10 mouse cellular contexts compared by ENCODE assay signal in the genomic region with DNA sequence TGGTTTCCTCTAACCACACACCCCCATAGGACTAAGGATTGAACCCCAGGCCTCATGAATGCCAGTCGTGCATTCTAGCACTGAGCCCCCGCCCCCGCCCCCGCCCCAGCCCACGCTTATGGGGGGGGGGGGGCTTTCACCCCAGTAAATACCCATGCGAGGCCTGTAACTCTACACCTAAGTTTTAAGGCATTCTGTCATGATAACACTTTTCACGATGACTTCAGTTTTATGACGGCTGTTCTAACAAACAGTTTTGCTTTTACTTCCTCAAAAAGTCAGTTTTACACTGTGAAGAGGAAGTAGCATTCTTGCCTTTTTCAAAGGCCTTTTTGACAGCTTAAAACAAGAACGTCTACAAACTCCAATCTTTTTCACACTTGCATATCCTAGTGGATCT. TPM values are rescaled to one million over a fixed set of nuclear protein-coding genes. Genes with fewer than 3 reads are reported as not detected.
DNase-seq lines count a peak whose midpoint lies in the region; ATAC-seq and TF ChIP-seq lines count a peak whose summit lies in the region.
"Had no signal": no experiment of that assay in that cellular context is flagged by ENCODE, and none has a peak within 500 bp of the region (broad histone marks: within the 10 kb centered on the region; RNA-seq: fewer than 3 reads in every experiment).

No protein-coding gene starts in this region.

- 4% methylated on average over 9 of the region's 9 CpGs for WGBS in limb, embryonic 12.5 days
- WGBS in stomach, embryonic 16.5 days = 22% methylated on average over 9 of the region's 9 CpGs

- TF ChIP-seq CTCF in bone marrow macrophage, adult 2 months (IDR thresholded peaks at IDR 0.05; ENCODE audit: low read depth, low read length) = no peak

- no peak overlapping the region for H3K4me3 ChIP-seq in bone marrow macrophage, adult 2 months (ENCODE audit: insufficient read depth, low read length)
- no peak overlapping the region for H3K4me3 ChIP-seq in limb, embryonic 12.5 days (replicated peaks)
- H3K4me3 ChIP-seq in stomach, embryonic 16.5 days (replicated peaks; ENCODE audit: low read length) = no peak overlapping the region
- H3K4me3 ChIP-seq: kidney, embryonic 15.5 days; midbrain, embryonic 10.5 days had no signal

- no peak overlapping the region for H3K9ac ChIP-seq in limb, embryonic 12.5 days (replicated peaks)
- 0 out of 2 replicates have a peak overlapping the region, but pooled peaks have one; percentile 29 for H3K9ac ChIP-seq in stomach, embryonic 16.5 days (ENCODE audit: low read length)
- H3K9ac ChIP-seq: kidney, embryonic 15.5 days had no signal

- ATAC-seq in limb, embryonic 12.5 days (ENCODE audit: insufficient number of reproducible peaks, insufficient read depth, low FRiP score, low TSS enrichment, low read depth) = no peak
- no peak for ATAC-seq in stomach, embryonic 16.5 days (ENCODE audit: insufficient read depth, low FRiP score)

- no peak for TF ChIP-seq POLR2A in bone marrow macrophage, adult 2 months (IDR thresholded peaks at IDR 0.05; ENCODE audit: borderline replicate concordance, low read depth, low read length)

- DNase-seq in spleen, postnatal 36 days (ENCODE audit: low spot score in 2 of 2) = peak; percentile 45 to 66
- DNase-seq in spleen, postnatal 10 days (ENCODE audit: low spot score in 2 of 2) = no peak
- no peak for DNase-seq in retina, postnatal 1 day
- DNase-seq in adrenal gland, postnatal 36 days = no peak
- DNase-seq: cerebellum, adult 9-10 months had no signal

- H3K4me2 ChIP-seq in limb, embryonic 12.5 days = peak overlapping the region; percentile 37; the same call in 1 of the 2 replicates
- H3K4me2 ChIP-seq in stomach, embryonic 16.5 days (ENCODE audit: low read depth, low read length) = no peak overlapping the region
- H3K4me2 ChIP-seq: kidney, embryonic 15.5 days had no signal

- H3K36me3 ChIP-seq in limb, embryonic 12.5 days = no peaks in the 10 kb centered on the region
- no peaks in the 10 kb centered on the region for H3K36me3 ChIP-seq in stomach, embryonic 16.5 days (ENCODE audit: control insufficient read depth, insufficient read depth, low read length)
- H3K36me3 ChIP-seq: kidney, embryonic 15.5 days; midbrain, embryonic 10.5 days had no signal

- no peaks in the 10 kb centered on the region for H3K27me3 ChIP-seq in limb, embryonic 12.5 days
- no peaks in the 10 kb centered on the region for H3K27me3 ChIP-seq in stomach, embryonic 16.5 days (ENCODE audit: control insufficient read depth, insufficient read depth, low read length)
- H3K27me3 ChIP-seq: kidney, embryonic 15.5 days had no signal

- H3K27ac ChIP-seq in bone marrow macrophage, adult 2 months (ENCODE audit: insufficient read depth, low read depth, low read length) = peak overlapping the region; percentile 38; the same call in 1 of the 2 replicates
- H3K27ac ChIP-seq in limb, embryonic 12.5 days = peak overlapping the region; percentile 72; the same call in 1 of the 2 replicates
- H3K27ac ChIP-seq in stomach, embryonic 16.5 days (ENCODE audit: low read length) = 0 out of 2 replicates have a peak overlapping the region, but pooled peaks have one; percentile 42
- H3K27ac ChIP-seq: kidney, embryonic 15.5 days; midbrain, embryonic 10.5 days had no signal

- peaks cover 54% of the 10 kb centered on the region for H3K4me1 ChIP-seq in bone marrow macrophage, adult 2 months (ENCODE audit: control insufficient read depth, insufficient read depth, low read length)
- H3K4me1 ChIP-seq in limb, embryonic 12.5 days (replicated peaks) = peaks cover 67% of the 10 kb centered on the region
- peaks cover 3% of the 10 kb centered on the region; the same call in 1 of the 2 replicates for H3K4me1 ChIP-seq in stomach, embryonic 16.5 days (ENCODE audit: control insufficient read depth, insufficient read depth, low read length)

- H3K9me3 ChIP-seq in limb, embryonic 12.5 days = no peaks in the 10 kb centered on the region
- no peaks in the 10 kb centered on the region for H3K9me3 ChIP-seq in stomach, embryonic 16.5 days (replicated peaks; ENCODE audit: control insufficient read depth, low read length)
- H3K9me3 ChIP-seq: kidney, embryonic 15.5 days; midbrain, embryonic 10.5 days had no signal

RNA-seq across cellular contexts. Expression of a gene that starts 11.8 kb away (rescaled TPM):
- 66.8 and 73.9 TPM in 2 replicates for polyA plus RNA-seq in bone marrow macrophage, adult 2 months (2012; ENCODE audit: insufficient read depth, insufficient read length, missing spikeins)
- polyA plus RNA-seq in limb, embryonic 12.5 days (2016; fragmentation: Nextera tagmentation; extraction: Ambion mirVana) = 21.6 and 22.2 TPM in 2 replicates
- 13.8 and 14.5 TPM in 2 replicates for polyA plus RNA-seq in stomach, embryonic 16.5 days (2015; fragmentation: Nextera tagmentation; extraction: Ambion mirVana)
- total RNA-seq in adrenal gland, postnatal 36 days (2021) = 10 to 100 TPM; 15.6 to 17.1 TPM

Comparison
In these comparisons a context has a peak if more than half of its experiments do, and no peak if none do; other contexts are left out.
1. DNase-seq: peak in spleen, postnatal 36 days (2 of 2); none in spleen, postnatal 10 days (0 of 2), retina, postnatal 1 day (single experiment) and adrenal gland, postnatal 36 days (0 of 2).
2. Peak in every context shown above with its lines, with median percentiles within 50 percentile points of each other: H3K27ac ChIP-seq.